Mouse (Mus musculus): ENCODE measurements around the gene Calcb. TPM values are rescaled to one million over a fixed set of nuclear protein-coding genes. Genes with fewer than 3 reads are reported as not detected.

The Calcb gene
- polyA plus RNA-seq, 1 experiment, result 0.21 TPM

DNA sequence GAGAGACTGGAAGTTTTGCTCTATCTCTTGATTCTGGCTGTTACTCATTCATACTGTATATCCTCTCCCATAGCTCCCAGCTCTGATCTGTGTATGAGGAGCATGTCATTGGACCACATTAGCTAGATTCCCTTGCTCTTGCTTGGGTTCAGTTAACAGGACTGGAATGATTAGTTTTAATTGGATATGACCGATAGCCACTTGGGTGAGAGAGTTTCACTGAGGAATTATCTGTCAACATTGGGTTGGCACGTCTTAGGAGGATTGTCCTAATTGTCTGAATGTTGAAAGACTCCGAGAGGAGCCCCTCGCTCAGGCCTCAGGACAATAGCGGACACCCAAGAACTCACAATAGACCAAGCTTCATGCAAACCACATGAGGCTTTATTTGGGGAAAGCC lies 17.8 kb downstream of the Calcb start:
- Histone ChIP-seq H3K4me3 (ENCODE audit: insufficient read depth, poor library complexity, severe bottlenecking) (no peak overlapping the region), H3ac (ENCODE audit: control insufficient read depth, insufficient read length, low read depth) (no peak overlapping the region), H3K36me3 (ENCODE audit: control insufficient read depth, insufficient read depth) (no peaks in the 10 kb centered on the region), H3K79me2 (ENCODE audit: control insufficient read depth, insufficient read depth) (no peaks in the 10 kb centered on the region), H3K79me3 (ENCODE audit: low read depth) (no peaks in the 10 kb centered on the region), H3K27me3 (ENCODE audit: control insufficient read depth, insufficient read depth, insufficient read length) (no peaks in the 10 kb centered on the region)
- no peak for TF ChIP-seq MYOG (IDR thresholded peaks at IDR 0.05; ENCODE audit: control insufficient read depth, extremely low read depth, insufficient read length)
- TF ChIP-seq MYOD1 (IDR thresholded peaks at IDR 0.05; ENCODE audit: control insufficient read depth, insufficient read length, low read depth), result no peak
- TF ChIP-seq CTCF (IDR thresholded peaks at IDR 0.05; ENCODE audit: control insufficient read depth, insufficient read depth, insufficient read length), result no peak
- TF ChIP-seq USF1 (IDR thresholded peaks at IDR 0.05; ENCODE audit: low read depth), result no peak

DNA sequence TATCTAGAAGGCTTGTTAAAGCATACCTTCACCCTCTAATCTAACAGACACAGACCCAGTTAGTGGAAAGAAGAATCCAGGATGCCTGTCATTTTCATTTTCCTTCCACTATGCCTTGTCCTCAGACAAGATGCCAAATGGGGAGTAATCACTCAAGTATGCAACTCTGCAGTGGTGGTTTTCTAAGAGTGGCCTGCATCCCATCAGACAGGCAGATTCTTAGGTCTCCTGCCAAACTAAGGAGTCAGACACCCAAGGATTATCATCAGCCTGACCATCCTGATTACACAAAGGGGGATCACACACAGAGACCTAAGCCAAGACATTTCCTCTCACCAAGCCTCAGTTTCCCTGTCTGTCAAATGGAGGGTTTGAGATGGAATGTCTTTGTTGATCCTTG lies 19.7 kb downstream of the Calcb start:
- H3K4me3 ChIP-seq (ENCODE audit: insufficient read depth, poor library complexity, severe bottlenecking), result no peak overlapping the region
- TF ChIP-seq MAX (IDR thresholded peaks at IDR 0.05) (no peak), MYOD1 (IDR thresholded peaks at IDR 0.05; ENCODE audit: control insufficient read depth, insufficient read length, low read depth) (no peak), FOSL1 (IDR thresholded peaks at IDR 0.05; ENCODE audit: insufficient read depth, low read length, poor library complexity, severe bottlenecking) (no peak), CEBPB (IDR thresholded peaks at IDR 0.05; ENCODE audit: low read depth) (no peak), CTCF (IDR thresholded peaks at IDR 0.05; ENCODE audit: control insufficient read depth, insufficient read depth, insufficient read length) (no peak), USF1 (IDR thresholded peaks at IDR 0.05; ENCODE audit: low read depth) (no peak), MYOG (IDR thresholded peaks at IDR 0.05; ENCODE audit: control insufficient read depth, extremely low read depth, insufficient read length) (no peak)
- H3K79me2 ChIP-seq (ENCODE audit: control insufficient read depth, insufficient read depth), result no peaks in the 10 kb centered on the region
- no peaks in the 10 kb centered on the region for H3K79me3 ChIP-seq (ENCODE audit: low read depth)
- H3K27me3 ChIP-seq (ENCODE audit: control insufficient read depth, insufficient read depth, insufficient read length), result no peaks in the 10 kb centered on the region
- no peaks in the 10 kb centered on the region for H3K36me3 ChIP-seq (ENCODE audit: control insufficient read depth, insufficient read depth)
- no peak overlapping the region for H3ac ChIP-seq (ENCODE audit: control insufficient read depth, insufficient read length, low read depth)

DNA sequence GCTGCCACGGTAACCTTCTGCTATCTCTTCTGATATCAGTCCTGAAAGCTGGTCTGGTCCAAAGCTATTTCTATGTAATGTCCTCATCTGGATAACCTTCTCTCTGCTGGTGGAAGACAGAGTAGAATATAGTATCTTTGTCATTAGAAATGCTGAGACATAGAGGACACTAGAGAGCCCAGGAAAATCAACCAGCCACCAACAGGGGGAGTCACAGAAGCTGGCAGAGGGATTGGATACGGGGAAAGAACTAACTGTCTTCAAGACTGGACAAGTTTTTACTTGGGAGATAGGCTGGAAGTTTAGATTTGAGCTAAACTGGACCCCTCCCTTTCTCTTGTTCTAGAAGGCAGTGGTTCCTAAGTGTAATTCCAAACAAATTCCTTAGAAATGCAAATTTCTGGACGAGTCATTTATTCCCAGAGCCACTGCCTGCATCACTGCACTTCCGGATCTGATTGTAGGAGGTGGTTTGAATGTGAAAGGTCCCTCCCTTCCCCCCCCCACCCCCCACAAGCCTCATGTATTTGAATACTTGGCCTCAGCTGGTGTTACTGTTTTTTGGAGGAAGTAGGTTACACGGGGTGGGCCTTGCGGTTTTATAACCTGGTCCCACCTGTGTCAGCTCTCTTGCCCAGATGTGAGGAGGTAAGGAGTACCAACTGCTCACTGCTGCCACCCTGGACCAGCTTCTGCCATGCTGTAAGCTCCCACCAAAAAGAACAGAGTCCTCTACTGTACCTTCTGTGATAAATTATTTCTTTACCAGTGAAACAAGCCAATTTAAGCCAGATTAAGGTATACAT lies 22.1 kb downstream of the Calcb start:
- Histone ChIP-seq H3K36me3 (ENCODE audit: control insufficient read depth, insufficient read depth) (no peaks in the 10 kb centered on the region), H3ac (ENCODE audit: control insufficient read depth, insufficient read length, low read depth) (no peak overlapping the region)

DNA sequence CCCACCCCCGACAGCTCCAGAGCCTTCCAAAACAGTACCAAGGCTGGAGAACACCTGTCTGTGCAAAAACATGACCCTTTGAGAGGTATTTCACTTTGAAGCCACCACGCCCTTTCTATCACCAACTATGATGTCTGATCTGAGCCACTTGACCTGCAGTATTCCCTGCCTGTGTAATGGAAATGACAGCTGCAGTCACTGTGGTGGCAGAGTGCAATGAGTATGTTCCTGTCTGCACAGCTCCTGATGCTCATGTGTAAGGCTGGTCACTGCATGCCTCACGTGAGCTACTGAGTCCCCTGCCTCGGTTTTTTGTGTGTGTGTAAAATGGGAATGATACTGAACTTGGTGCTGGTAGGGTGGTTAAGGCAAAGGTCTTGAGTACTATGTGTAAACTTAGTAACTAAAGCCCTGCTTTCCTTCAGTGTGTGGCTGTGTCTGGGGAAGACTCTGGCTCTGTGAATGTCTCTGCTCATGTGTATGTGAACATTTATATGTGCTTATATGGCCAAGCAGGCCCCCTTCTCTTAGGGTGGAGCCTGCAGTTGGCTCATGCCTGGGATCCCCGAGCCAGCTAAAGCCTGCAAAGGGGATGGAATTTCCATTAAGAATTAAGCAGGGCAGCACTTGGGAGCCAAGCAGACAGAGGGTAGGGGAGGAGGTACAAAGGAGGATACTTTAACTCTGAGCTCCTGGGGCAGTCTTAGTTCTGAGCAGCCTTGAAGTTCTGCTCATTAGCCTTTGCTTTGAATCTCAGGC lies 24.8 kb downstream of the Calcb start, which contains the start of gene Insc:
Gene Insc, plus strand, starts transcription at position 673 of the 759 bp plus-strand sequence.
- H3K27me3 ChIP-seq (ENCODE audit: control insufficient read depth, insufficient read depth, insufficient read length), result no peaks in the 10 kb centered on the region
- H3ac ChIP-seq (ENCODE audit: control insufficient read depth, insufficient read length, low read depth), result no peak within 1 kb of the TSS
- no peaks in the 10 kb centered on the region for H3K79me2 ChIP-seq (ENCODE audit: control insufficient read depth, insufficient read depth)
- TF ChIP-seq MAX (IDR thresholded peaks at IDR 0.05) (no peak), MYOG (IDR thresholded peaks at IDR 0.05; ENCODE audit: control insufficient read depth, extremely low read depth, insufficient read length) (no peak), MYOD1 (IDR thresholded peaks at IDR 0.05; ENCODE audit: control insufficient read depth, insufficient read length, low read depth) (no peak), CTCF (IDR thresholded peaks at IDR 0.05; ENCODE audit: control insufficient read depth, insufficient read depth, insufficient read length) (no peak), CEBPB (IDR thresholded peaks at IDR 0.05; ENCODE audit: low read depth) (no peak), FOSL1 (IDR thresholded peaks at IDR 0.05; ENCODE audit: insufficient read depth, low read length, poor library complexity, severe bottlenecking) (no peak), USF1 (IDR thresholded peaks at IDR 0.05; ENCODE audit: low read depth) (no peak)
- H3K4me3 ChIP-seq (ENCODE audit: insufficient read depth, poor library complexity, severe bottlenecking), result no peak within 1 kb of the TSS
- H3K36me3 ChIP-seq (ENCODE audit: control insufficient read depth, insufficient read depth), result no peaks in the 10 kb centered on the region
- H3K79me3 ChIP-seq (ENCODE audit: low read depth), result no peaks in the 10 kb centered on the region

More for the DNA sequence above, 22.1 kb downstream of the Calcb start:
- no peaks in the 10 kb centered on the region for H3K27me3 ChIP-seq (ENCODE audit: control insufficient read depth, insufficient read depth, insufficient read length)
- TF ChIP-seq MYOG (IDR thresholded peaks at IDR 0.05; ENCODE audit: control insufficient read depth, extremely low read depth, insufficient read length), result no peak
- no peak for TF ChIP-seq MYOD1 (IDR thresholded peaks at IDR 0.05; ENCODE audit: control insufficient read depth, insufficient read length, low read depth)
- no peak for TF ChIP-seq USF1 (IDR thresholded peaks at IDR 0.05; ENCODE audit: low read depth)
- TF ChIP-seq CEBPB (IDR thresholded peaks at IDR 0.05; ENCODE audit: low read depth), result no peak
- TF ChIP-seq FOSL1 (IDR thresholded peaks at IDR 0.05; ENCODE audit: insufficient read depth, low read length, poor library complexity, severe bottlenecking), result no peak
- TF ChIP-seq MAX (IDR thresholded peaks at IDR 0.05), result no peak
- no peak for TF ChIP-seq CTCF (IDR thresholded peaks at IDR 0.05; ENCODE audit: control insufficient read depth, insufficient read depth, insufficient read length)
- H3K4me3 ChIP-seq (ENCODE audit: insufficient read depth, poor library complexity, severe bottlenecking), result no peak overlapping the region
- no peaks in the 10 kb centered on the region for H3K79me2 ChIP-seq (ENCODE audit: control insufficient read depth, insufficient read depth)
- H3K79me3 ChIP-seq (ENCODE audit: low read depth), result no peaks in the 10 kb centered on the region

DNA sequence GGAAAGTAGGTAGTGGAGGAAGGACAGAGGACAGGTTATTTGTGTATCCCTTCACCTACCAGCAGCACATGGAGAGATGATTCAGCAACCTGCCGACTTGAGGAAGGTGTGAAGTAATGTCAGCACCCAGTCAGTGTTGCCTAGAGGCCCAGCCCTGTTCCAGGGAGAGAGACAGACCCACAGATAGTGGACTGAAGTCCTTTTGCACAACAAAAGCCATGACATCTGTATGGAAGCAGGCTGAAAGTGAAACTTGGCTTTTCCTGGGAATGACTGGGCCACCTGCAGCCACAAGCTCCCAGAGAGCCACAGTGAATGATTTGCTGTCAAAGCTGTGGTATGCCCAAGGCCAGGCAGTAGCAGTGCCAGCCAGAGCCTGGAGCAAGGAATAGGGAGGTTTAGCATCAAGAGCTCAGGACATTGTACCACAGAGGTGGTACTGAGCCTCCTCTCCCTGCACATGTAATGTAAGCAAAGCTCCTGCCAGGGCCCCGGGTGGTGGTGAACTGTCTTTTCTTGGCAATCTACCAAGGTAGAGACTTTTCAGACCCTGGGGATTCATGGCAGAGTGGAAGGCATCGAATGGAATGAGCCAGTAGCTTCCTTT lies 26.3 kb downstream of the Calcb start:
- no peaks in the 10 kb centered on the region for H3K79me2 ChIP-seq (ENCODE audit: control insufficient read depth, insufficient read depth)

More for the DNA sequence above, 26.3 kb downstream of the Calcb start:
- H3ac ChIP-seq (ENCODE audit: control insufficient read depth, insufficient read length, low read depth), result no peak overlapping the region
- no peaks in the 10 kb centered on the region for H3K36me3 ChIP-seq (ENCODE audit: control insufficient read depth, insufficient read depth)
- no peaks in the 10 kb centered on the region for H3K27me3 ChIP-seq (ENCODE audit: control insufficient read depth, insufficient read depth, insufficient read length)
- TF ChIP-seq FOSL1 (IDR thresholded peaks at IDR 0.05; ENCODE audit: insufficient read depth, low read length, poor library complexity, severe bottlenecking), result no peak
- no peak for TF ChIP-seq CTCF (IDR thresholded peaks at IDR 0.05; ENCODE audit: control insufficient read depth, insufficient read depth, insufficient read length)
- no peak for TF ChIP-seq CEBPB (IDR thresholded peaks at IDR 0.05; ENCODE audit: low read depth)
- TF ChIP-seq MYOD1 (IDR thresholded peaks at IDR 0.05; ENCODE audit: control insufficient read depth, insufficient read length, low read depth), result no peak
- TF ChIP-seq MYOG (IDR thresholded peaks at IDR 0.05; ENCODE audit: control insufficient read depth, extremely low read depth, insufficient read length), result no peak
- TF ChIP-seq USF1 (IDR thresholded peaks at IDR 0.05; ENCODE audit: low read depth), result no peak
- TF ChIP-seq MAX (IDR thresholded peaks at IDR 0.05), result no peak
- H3K79me3 ChIP-seq (ENCODE audit: low read depth), result no peaks in the 10 kb centered on the region
- no peak overlapping the region for H3K4me3 ChIP-seq (ENCODE audit: insufficient read depth, poor library complexity, severe bottlenecking)

Data from C2C12 (cell line).